Mouse (Mus musculus) granulocyte monocyte progenitor cell, adult 5-6 weeks (primary cell): Measurements from ENCODE around the gene Cpxm2. TPM values are rescaled to one million over a fixed set of nuclear protein-coding genes. Genes with fewer than 3 reads are reported as not detected.

Experiments used
- ATAC-seq: replicated peaks from 2 replicates; pipeline ENCODE4 v1.8.0; 2016; ENCODE audit warnings: mild to moderate bottlenecking, moderate TSS enrichment, inconsistent platforms; ENCODE audit not compliant: poor library complexity, severe bottlenecking
- total RNA-seq, 2 experiments: library from RNA; stranded (forward) in 1 of 2; stranded (reverse) in 1 of 2; fragments of 200-712, 200-1000 nt in 1 of 2; fragments of >200 nt in 1 of 2; fragmentation: Nextera tagmentation in 1 of 2; gene quantifications; 2 replicates each; pipeline ENCODE4 v1.2.3; 2014 to 2017

Gene Cpxm2
- total RNA-seq, 2 experiments from 2014 or later: not detected

DNA sequence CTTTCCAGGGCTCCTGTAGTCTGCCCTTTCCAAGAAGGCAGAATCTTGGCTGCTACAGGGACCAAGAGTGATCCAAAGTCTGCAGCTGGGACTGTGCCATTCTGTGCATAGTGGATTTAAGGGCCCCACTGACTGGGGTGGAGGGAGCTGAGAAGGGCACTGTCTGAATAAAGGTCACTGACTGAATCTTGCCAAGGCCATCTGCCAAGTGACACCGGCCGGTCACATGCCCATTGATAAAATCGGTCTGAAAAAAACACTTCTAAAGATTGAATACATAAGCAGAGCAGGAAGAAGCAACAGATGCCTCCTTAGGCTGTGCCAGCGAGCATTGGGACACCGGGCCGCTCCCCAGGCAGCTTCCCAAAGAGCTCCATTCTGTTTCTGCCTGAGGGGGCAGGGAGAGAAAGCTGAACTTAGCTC, 803 bp downstream of the Cpxm2 start:
- no peak for ATAC-seq

DNA sequence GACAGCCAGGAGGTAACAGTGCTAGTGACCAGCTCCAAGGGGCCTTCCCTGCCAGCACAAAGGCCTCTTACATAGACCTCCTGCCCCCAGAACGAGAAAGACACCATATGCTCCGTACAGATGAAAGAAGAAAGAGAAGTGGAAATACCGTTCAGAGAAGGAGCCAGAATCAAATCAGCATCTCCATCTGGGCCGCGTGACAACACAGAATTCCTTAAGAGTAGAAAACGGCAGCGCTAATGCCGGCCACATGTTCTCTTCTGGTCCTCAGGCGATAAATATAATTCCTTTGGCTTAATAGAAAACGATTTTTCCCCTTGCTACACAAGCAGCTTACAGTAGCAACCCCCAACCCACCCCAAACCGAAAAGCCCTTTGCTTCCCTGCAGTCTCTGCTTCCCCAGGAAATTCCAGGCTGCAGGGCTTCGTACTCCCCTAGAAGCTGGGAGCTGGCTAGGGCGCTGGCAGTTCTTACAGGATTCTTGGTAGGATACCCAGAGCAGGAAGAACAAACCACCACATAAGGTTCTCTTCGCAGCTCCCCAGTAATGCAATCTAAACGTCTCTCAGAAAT, 9.2 kb downstream of the Cpxm2 start:
- ATAC-seq: no peak

DNA sequence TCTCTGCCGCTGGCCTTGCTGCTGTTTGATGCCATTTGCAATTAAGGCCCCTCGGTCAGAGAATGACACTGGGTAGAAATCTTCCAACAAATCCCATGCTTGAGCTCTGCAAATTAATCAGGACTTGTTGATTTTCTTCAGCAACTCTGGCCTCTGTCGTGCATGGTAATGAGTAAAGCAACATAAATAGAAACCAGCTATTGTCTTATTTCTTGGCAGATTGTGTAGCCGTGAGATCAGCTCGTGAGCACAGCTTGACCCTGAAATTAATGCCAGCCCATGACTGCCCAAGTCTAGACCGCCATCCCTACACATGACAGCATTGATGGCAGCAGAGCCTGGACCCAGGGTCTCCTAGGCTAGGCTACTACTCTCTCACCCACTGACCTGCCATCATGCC, 25.9 kb downstream of the Cpxm2 start:
- ATAC-seq: no peak

DNA sequence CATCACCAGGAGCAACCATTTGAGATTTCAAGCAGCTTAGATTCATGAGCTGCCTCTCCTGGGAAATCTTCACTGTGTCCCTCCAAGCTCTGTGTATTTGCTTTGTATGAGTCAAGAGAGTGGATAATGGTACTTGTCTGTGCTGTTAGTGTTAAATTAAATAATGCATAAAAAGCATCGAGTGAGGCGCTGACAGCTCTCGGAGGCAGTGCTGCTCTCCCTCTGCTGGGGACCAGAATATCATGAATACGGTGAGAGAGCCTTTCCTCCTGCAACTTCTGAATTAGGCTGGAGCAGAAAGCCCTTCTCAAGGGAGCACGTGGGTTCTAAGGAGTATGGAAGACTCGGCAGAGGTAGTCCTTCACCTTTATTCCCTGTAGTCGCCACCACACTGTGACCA, 29.6 kb downstream of the Cpxm2 start:
- no peak for ATAC-seq

DNA sequence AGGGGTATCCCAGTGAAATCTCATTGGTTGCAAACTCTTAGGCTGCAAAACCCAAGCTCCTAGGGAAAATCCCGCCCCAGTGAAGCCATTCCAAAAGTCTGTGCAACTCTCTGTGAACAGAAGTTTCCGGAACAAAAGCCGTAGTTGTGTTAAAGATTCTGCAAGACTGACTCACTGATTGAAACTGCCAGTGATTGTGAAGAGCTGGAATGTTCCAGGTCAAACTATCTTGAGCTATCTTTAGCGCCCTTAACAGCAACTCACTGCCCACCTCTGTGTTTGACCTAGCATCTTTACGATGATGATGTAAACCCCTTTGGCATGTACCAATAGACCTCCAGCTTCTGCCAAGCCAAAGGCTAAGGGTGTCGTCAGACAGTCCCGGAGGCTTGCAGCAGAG, 31.3 kb downstream of the Cpxm2 start:
- no peak for ATAC-seq

DNA sequence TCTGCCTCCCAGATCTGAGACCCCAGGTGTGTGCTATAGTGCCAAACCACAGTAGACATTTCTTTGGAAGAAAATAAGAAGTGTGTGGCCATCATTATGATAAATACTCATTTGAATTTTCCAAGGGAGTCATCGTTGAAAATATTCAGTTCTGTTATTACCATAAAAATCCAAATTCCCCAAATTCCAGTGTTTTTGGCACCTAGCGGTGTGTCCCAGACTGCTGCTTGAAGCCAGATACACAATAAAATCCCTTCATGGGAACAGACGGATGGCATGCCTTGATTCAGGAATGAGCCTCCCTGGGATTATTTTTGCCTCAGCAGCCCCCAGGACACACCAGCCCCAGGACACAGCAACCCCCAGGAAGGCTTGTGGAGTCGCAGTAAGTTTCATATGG, 34.7 kb downstream of the Cpxm2 start:
- no peak for ATAC-seq

DNA sequence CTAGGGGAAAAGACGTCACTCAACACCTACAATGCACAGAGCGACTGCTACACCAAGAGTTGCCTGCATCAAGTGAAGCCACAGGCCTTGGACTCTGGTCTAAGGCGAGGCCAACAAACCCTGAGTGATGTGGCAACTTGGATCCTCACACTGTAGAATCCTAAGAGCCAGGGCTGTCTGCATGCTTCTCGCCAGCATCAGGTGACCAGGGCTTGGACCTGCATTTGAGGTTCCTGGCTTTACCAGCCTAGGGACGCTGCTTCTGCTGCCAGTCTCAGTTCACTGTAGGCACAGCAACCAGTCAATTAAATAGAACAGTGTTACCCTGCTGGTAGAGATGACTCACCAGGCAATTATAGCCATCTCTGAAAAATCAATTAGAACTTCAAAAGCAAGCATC, 42.8 kb downstream of the Cpxm2 start:
- ATAC-seq: no peak

DNA sequence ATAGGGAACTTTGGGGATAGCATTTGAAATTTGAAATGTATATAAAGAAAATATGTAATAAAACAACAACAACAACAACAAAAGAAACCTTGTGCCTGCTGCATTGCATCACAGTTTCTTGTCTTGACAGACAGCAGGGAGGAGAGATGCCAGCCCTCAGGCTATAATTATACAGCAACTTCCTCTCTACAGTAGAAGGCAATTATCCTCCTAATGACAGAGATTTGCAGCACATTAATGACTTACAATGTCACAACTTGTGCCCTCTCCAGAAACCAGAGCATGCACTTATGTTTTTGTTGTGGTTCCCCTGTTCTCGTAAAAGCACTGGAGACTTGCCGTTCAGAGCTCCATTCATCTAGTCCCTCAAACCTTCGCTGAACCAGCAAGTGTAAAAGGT, 44.2 kb downstream of the Cpxm2 start:
- ATAC-seq: no peak

DNA sequence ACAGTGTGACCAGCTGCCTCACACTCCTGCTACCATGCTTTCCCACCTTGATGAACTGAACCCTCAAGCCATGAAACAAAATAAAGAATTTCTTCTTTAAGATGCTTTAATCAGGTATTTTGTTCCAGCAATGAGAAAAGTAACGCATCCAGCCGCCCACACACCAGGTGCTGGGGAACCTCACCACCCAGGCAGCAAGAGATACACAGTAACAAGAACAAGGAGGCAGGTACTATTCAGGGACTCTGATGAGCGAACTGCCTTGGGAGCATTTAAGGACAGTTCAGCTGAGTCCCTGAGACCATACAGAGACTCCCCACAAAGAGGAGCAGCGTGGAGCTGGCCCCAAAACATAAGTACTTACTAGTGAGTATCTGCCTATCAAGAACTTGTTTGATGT, 47.6 kb downstream of the Cpxm2 start:
- ATAC-seq: no peak

DNA sequence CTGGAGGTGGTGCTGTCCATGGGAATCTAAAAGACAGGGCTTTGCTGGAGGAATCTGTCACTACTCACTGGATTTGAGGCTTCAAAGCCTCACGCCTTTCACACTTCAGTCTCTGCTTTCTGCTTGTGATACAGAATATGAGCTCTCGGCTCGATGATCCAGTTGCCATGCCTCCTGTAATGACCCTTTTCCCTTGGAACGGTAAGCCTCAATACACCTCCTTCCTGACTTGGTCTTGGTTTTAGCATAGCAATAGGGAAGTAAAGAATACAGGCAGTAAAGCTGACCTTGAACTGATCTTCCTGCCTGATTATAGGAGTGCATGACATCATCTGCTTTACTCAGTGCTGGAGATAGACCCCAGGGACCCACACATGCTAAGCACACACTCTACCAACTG, 49.2 kb downstream of the Cpxm2 start:
- no peak for ATAC-seq

DNA sequence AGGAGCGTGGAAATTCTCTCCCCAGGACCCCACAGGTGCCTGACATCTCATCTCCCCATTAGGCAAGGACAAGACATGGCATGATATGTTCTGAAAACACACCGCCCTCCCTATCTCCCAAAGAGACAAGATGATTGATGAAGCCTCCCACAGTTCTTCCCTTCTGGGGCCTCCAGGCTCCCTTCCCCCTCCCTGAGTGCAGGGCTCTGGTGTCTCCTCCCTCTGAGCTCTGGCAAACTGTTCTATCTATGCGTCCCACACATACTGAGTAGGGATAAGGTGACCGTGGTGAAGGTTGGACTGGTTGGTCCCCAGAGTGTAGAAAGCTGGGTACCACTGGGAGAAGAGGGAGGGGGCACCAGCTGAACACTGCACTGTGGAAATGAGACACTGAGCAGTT, 56.1 kb downstream of the Cpxm2 start:
- ATAC-seq: no peak

DNA sequence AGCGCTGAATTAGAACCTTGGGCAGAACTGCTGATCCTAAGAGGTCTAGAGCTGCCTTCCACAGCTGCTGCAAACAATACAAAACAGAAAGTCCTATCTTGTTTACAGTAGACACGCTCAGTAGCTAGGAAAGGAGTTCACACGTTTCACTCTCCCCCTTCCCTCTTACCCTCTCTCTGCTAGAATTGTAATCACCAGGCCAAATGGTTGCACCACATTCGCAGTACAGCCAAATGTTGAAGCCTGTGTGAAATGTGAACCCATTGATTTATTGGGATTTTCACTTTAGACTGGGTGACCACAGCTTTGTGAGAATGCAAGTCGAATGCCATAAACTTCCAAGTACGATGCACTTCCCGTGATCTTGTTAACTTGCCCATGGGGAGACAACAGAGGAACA, 59.9 kb downstream of the Cpxm2 start:
- no peak for ATAC-seq

DNA sequence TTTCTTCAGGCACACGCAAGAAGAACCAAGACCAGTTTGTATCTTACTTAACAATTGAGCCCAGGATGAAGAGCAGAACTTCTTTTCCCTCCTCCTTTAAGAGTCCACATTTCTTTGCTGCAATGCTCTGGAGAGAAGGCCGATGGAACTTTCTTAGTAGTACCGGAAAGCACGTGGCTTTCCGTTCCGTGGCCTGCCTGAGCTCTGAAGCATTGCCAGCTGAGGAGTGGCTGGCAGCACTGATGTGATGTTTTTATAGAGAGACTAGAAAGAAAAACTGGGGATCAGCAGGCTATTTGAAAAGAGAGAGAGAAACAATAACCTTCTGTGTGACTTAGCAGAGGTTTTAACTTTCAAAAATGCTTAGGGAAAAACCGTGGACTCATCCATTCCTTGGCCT, 63.0 kb downstream of the Cpxm2 start:
- ATAC-seq: no peak

DNA sequence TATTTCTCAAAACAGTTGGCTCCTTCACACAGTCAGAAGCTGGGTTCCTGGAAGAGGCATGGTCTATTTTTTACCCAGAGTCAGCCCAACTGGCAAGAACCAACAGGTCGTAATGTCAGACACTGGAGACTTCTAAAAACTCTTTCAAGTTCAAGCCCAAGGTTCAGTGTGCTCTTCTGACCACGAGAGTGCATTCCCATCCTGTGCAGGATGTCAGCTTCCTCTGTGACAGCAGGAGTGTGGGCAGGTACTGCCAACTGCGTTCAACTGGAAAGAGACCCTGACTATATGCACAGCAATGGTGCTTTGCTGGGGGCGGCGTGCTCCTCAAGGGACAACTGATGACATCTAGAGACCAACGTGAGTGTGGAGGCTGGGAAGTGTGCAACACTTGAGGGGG, 65.9 kb downstream of the Cpxm2 start:
- ATAC-seq: no peak

DNA sequence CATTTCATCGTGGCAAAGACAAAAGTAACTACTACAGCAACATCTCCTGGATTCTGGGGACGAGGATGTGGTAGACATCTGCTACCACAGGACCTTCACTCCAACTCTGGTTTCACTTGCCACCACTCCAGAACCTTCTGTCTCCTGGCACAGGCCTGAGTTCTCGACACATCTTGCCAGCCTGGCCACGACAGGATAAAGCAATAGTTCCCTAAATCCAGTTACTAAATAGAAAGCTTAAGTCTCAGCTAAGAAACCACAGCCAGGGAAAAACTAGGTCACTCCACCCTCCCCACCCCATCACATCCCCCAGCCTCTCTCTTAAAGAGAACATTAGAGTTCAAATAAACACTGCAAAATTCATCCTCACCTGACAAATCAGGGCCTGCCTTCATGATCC, 66.4 kb downstream of the Cpxm2 start:
- no peak for ATAC-seq

DNA sequence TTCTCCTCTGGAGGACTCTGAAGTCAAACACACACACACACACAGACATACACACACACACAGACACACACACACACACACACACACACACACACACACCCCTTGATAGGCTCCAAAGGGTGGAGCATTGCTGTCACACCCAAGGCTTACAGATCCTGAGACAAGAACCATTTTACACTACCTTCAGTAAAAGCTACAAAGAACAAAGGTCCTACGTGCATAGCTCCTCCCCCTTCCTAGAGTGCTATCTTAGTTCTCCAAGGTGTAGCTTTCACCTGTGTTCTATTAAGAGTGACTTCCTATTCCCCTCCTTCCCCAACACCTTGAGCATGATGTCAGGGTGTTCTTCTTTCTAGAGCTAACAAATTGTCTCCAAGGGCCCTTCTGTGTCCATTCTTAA, 78.7 kb downstream of the Cpxm2 start:
- ATAC-seq: no peak

DNA sequence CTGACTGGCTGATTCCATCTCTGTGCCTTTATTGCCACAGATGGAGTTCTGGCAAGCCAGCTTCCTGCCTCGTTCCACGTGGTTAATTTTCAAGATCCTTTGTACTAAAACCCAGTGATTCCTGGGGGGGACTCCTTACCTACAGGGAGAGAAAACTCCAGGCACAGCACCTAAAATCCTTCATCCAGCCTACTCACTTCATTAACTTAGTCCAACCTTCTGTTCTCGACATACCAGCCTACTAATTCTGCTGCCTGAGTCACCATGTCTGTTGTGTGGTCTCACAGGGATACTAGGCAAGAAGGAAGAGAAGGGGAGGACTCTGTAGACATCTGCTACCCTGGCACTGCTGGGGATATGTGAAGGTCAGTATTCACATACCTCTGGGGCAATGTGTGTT, 80.0 kb downstream of the Cpxm2 start:
- no peak for ATAC-seq

DNA sequence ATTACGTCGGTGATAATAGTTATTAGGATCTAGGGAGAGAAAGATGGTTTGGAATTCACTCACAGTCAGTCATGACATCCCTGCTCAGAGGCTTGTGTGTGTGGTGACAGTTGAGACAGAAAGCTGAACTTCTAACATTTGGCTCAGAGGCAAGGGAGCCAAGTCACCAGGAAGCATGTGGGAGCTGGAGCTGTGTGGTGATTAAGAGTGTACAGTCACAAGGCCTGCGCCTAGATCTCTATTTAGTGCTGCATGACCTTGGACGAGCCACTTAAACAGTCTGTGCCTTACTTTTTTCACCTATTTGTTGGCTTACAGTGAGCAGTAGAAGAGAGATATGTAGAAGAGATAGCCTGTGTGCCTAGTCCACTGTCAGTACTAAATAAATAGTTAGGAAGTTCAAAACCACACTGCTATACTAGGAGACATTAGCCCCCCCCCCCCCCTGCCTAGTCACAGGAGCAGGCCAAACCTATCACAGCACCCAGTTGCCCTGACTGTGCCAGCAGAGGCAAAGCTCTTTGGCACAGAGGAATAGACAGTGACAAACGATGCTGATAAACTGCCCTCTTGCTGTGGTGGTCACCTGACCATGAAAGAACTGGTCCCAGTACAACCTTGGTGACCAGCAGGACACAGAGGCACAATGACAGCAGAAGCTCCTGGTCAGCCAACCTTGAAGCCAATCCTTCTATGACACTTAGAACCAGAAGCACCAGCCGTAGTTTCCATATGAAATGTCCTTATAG, 83.5 kb downstream of the Cpxm2 start:
- no peak for ATAC-seq

DNA sequence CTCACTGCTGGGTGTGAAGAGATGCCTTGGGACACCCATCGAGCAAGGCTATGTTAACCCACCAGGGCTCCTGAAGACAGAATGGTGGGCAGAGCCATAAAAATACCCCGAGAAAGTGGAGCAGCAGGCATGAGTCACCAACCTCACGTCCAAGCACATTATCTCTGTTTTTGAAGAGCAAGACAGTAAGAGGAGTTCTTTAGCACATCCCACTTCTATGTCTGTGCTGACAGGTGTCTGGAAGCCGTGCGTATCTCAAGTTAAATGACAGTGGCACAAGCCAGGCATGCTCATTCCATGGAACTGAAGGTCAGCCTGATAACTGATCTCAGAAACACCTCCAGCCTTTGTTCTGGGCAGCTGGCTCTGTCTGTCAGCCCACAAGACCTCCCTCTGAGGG, 86.6 kb downstream of the Cpxm2 start:
- no peak for ATAC-seq

DNA sequence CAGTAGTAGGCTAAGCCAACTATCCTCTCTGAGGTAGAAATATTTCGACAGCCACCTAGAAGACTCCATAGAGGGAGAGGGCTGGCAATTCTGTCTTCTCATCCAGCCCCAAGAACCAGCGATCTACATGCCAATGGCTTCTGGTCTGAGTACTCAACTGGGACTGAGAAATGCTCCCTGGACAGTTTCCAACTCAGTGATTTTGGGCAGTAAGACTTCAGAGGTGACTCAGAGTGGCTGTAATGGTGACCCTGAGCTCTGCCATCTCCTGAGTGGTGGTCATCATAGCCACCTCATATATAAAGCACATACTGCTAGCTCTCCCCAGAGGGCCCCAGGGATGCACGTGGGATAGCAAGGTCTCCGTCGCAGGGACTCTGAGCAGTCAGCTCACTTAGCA, 87.0 kb downstream of the Cpxm2 start:
- no peak for ATAC-seq

DNA sequence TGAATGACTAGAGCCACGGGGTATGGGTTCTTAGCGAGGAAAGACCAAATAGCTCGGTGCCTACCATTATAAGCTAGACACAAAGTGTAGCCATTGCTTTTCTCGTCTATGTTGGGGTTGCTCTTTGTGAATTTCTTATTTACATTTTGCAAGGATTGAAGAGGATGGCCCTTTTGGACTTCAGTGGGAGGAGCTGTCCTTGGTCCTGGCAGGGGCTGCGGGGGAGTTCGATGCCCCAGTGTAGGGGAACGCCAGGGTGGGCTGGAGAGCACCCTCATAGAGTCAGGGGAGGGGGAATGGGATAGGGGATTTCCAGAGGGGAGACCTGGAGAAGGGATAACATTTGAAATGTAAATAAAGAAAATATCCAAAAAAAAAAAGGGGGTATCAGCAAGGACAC, 94.4 kb downstream of the Cpxm2 start:
- no peak for ATAC-seq

DNA sequence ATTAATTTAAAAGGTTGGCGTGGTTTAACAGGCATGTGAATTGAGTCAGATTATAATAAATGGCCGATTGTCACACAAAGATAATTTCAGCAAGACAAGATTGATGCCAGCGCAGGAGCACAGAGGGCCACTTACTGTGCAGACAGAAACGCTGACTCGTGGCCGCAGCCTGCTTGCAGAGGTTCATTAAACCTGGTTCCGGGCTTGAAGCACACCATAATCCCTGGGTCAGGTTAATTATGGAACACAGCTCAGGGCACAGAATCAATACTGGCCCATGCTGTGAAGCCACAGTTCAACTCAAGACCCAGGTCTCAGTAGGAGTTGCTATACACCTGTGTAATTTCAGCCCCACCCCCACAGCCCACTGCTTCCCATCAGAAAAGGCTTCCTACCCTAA, 98.0 kb downstream of the Cpxm2 start:
- no peak for ATAC-seq

DNA sequence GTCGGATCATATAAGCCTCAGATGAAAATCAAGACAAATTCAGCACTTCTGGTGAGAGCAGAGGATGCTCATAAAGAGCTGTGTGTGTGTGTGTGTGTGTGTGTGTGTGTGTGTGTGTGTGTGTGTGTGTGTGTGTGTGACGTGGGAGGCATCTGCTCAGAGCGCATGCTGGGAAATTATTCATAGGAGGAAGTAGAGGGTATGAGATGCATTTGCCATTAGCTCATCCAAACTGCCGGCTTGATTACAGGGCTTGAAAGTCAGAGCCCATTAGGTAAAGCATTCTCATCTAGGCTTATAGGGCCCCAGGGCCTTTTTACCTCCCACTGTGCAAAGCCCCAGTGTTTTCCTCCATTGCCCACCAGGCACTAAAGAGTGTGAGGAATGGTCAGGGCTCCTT, 107.9 kb downstream of the Cpxm2 start:
- no peak for ATAC-seq
